Mouse (Mus musculus): ENCODE measurements around the gene Parp3. TPM values are rescaled to one million over a fixed set of nuclear protein-coding genes. Genes with fewer than 3 reads are reported as not detected.

The Parp3 gene
- 8.3 TPM for polyA plus RNA-seq (2015; fragmentation: Illumina TruSeq; extraction: RNeasy Lipid Tissue Mini Kit (QIAGEN cat#74804); ENCODE audit: insufficient read depth, low read depth, low replicate concordance)

DNA sequence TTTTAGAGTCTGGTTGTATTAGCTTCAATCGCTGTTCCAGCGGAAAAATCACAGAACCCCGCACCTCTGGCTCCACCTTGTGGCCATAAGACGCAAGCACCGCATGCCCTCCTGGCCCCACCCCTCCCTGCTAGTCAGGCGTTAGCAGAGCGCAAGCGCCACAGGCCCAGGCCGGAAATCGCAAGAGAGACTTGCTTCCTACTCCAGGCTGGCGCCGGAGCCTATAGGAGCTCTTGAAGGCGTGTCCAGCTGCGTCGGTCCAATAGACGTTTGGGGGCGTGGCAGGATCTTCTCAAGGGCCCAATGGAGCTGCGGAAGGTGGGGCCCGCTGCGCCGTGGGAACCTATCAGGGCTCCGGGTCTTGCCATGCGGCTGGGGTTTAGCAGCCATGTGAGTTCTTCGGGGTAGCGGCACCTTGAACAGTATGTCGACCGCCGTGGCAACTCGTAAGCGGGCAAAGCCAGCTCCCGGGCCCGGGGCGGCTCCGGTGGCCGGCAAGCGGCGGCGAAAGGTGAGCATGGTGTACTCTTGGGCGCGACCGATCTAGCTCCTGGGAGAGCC, at the start of gene Parp3:
Gene Parp3, minus strand, starts transcription at position 26 of the 561 bp plus-strand sequence.

DNA sequence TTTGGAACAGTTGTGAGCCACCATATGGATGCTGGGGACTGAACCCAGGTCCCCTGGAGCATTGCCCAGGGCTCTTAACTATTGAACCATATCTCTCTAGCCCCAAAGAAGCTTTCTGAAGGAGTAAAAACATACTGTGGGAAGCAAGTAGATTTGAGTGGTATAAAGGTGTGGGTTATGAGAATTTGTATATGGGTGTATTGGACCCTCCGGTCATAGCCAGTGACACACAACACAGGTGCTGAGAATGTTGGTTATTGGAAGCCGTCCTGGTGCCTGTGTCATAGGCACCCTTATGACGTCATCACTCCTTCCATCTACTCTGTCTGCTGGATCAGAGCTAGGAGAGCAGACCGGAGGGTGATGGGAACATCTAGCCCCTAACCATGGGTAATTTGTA, 37.5 kb upstream of the Parp3 start, which contains the start of gene Iqcf5:
Gene Iqcf5, plus strand, starts transcription at position 301 of the 400 bp plus-strand sequence.

DNA sequence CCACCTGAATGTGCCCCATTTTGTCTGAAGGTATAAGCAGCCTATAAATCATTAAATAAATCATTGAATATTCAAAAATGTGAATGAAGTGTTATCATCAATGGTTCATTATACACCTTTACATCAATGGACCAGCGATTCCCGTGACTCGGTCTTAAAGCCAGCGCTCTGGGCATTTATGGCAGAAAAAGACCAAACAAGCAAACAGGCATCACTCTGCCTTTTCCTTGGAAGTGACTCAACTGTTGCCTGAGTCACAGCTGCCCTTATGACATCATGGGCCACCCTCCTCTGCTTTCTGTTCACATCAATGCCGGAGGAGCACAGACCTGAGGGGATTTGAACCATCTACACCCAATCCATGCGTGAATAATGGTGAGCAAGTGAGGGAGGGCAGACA, 22.9 kb upstream of the Parp3 start, which contains the start of gene Iqcf1:
Gene Iqcf1, plus strand, starts transcription at position 301 of the 400 bp plus-strand sequence.

DNA sequence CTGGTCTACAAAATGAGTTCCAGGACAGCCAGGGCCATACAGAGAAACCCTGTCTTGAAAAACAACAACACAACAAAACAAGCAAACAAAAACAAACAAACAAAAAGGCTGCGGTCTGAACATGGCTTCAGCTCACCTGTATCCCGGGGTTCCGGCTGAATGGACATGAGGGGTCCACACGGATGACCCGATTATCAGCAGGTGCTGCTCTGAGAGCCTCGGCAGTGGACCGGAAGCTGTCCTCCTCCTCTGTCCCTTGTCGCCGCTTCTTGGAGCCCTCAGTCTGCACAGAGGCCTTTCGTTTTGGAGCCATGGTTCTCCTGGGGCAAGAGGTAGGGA, 1.1 kb downstream of the Parp3 start, which contains the start of gene Rrp9:
Gene Rrp9, plus strand, starts transcription at position 301 of the 339 bp plus-strand sequence.

DNA sequence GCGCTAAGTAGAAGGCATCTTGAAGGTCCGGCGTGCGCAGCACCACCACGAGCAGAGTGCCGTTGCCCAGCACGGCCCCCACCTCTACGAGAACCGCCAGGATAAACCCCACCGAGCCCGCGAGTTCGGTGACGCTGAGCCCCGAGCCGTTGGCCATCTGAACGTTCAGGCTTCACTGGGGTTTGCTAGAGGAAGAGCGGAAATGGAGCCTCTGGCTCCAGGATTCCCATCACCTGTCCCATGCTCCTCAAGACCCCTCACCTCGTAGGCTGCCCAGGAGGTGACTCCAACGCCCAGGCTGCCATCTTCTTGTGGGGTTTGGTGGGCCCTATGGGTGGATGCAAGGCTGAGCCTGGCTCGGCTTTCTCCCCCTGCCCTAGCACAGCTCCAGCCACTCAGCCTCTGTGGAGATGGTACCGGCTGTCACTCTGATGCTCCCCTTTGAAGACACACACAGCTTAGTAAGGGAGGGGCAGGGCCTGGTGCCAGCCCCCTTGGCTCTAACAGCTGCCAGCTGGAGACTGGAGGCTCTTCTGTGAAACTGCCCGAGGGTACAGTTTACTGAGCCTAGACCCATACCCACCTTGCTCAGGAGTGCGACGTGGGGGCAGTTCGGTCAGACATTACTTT, 11.1 kb downstream of the Parp3 start, which contains the start of gene Gpr62:
Gene Gpr62, minus strand, starts transcription at position 368 of the 630 bp plus-strand sequence.

DNA sequence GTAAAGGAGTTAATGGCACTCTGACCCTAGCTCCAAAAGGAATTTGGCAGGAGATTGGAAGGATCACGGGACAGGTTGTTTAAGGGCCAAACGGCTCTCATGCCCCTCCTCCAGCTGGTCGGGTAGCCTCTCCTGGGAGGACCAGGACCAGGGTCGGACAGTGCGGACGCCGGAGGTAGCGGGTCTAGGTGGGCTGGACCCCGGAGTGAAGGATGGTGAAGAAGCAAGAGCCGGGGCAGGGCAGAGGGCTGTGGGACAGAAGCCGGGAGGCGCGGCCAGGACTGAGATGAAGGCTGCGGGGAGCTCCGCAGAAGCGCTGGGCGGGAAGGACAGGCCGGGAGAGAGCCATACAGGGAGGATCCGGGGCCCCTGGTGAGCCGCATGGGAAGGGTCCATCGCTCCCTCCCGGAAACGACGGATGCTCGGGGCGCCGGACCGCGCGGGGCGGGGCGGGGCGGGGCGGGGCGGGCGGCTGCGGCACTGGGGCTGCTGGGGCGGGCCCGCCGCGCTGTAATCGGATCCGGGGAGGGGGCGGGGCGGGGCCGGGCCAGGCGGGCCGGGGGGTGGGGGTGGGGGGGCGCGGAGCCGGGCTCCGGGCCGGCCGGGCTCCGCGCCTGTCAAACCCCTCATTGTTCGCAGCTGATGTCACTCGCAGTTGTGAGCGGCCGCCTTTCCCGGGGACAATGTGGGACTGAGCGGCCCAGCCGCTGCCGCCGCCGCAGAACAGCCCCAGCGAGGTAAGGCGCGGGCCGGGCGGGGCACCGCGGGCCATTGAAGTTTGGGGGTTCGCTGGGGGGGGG, 23.3 kb downstream of the Parp3 start, which contains the start of gene Pcbp4:
Gene Pcbp4, plus strand, starts transcription at position 21 of the 800 bp plus-strand sequence.

DNA sequence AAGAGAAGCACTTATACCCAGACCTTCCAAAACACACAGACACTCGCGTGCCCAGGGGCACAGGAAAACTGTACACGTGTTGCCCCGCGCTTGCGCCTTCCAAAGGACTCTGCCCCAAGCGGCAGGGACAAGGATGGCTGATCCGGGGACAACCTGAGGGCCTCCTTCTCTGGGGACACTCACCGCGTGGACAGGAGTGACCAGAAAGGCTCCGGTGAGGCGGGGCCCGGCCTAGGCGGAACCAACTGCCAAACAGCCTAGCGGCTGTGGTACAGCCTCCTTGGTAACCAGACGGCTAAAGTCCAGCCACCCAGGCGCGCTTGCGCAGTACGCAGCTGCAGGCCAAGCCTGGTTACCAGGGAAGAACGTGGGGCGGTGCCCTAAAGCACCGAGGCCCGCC, 29.4 kb downstream of the Parp3 start, which contains the start of the genes Abhd14b and Abhd14a:
Gene Abhd14b, plus strand, starts transcription at position 112 of the 400 bp plus-strand sequence.
Gene Abhd14a, minus strand, starts transcription at position 331 of the 400 bp plus-strand sequence.

DNA sequence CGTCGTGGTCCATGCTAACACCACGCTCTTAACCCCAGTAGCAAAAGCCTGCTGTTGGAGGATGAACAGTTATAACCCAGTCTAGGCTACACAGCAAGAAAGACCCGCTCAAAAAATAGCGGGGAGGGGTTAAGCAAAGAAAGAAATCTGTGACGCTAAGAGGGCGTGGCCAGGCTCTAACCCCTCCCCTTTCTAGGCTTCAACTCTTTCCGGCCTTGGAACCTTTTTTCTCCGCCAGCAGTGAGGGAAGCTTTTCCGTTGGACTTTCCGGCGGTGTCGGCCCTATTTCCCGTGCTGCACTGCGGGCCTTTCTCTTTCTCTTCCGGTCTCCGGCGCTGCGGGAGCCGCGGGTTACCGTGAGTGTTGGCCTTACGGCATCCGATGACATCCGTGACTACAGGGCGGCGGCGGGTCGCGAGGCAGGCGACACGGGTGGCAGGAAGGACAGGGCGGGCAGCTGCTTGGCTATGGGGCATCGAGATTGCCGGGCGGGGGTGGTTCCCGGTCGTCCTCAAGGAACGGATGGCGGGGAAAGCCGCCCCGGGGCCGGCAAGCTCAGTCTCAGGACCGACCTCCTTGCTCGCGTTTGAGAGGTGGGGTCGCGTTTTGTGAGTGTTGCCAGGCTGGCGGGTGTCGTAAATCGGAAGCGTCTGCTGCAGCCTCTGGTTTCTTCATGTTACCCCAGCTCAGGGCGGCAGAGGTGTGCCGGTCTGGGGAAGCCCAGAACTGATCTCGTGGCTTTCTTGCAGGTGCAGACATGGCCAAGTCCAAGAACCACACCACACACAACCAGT, 47.3 kb downstream of the Parp3 start, which contains the start of gene Rpl29:
Gene Rpl29, plus strand, starts transcription at position 234 of the 794 bp plus-strand sequence.

Other genes starting within 250 kb of the Parp3 start
- gene Alas1, start 228.3 kb downstream of the Parp3 start, polyA plus RNA-seq (2015; fragmentation: Illumina TruSeq; extraction: RNeasy Lipid Tissue Mini Kit (QIAGEN cat#74804); ENCODE audit: insufficient read depth, low read depth, low replicate concordance): 11.3 TPM
- gene Poc1a, start 195.9 kb downstream of the Parp3 start, polyA plus RNA-seq (2015; fragmentation: Illumina TruSeq; extraction: RNeasy Lipid Tissue Mini Kit (QIAGEN cat#74804); ENCODE audit: insufficient read depth, low read depth, low replicate concordance): 1.6 TPM
- 6.9 TPM for gene Dusp7, start 108.3 kb downstream of the Parp3 start, polyA plus RNA-seq (2015; fragmentation: Illumina TruSeq; extraction: RNeasy Lipid Tissue Mini Kit (QIAGEN cat#74804); ENCODE audit: insufficient read depth, low read depth, low replicate concordance)
- gene Rpl29, start 47.5 kb downstream of the Parp3 start, polyA plus RNA-seq (2015; fragmentation: Illumina TruSeq; extraction: RNeasy Lipid Tissue Mini Kit (QIAGEN cat#74804); ENCODE audit: insufficient read depth, low read depth, low replicate concordance): 331 TPM
- 5.6 TPM for gene Acy1, start 38.6 kb downstream of the Parp3 start, polyA plus RNA-seq (2015; fragmentation: Illumina TruSeq; extraction: RNeasy Lipid Tissue Mini Kit (QIAGEN cat#74804); ENCODE audit: insufficient read depth, low read depth, low replicate concordance)
- gene Abhd14b, start 29.5 kb downstream of the Parp3 start, polyA plus RNA-seq (2015; fragmentation: Illumina TruSeq; extraction: RNeasy Lipid Tissue Mini Kit (QIAGEN cat#74804); ENCODE audit: insufficient read depth, low read depth, low replicate concordance): 17.9 TPM
- 9.6 TPM for gene Abhd14a, start 29.3 kb downstream of the Parp3 start, polyA plus RNA-seq (2015; fragmentation: Illumina TruSeq; extraction: RNeasy Lipid Tissue Mini Kit (QIAGEN cat#74804); ENCODE audit: insufficient read depth, low read depth, low replicate concordance)
- gene Pcbp4, start 23.7 kb downstream of the Parp3 start, polyA plus RNA-seq (2015; fragmentation: Illumina TruSeq; extraction: RNeasy Lipid Tissue Mini Kit (QIAGEN cat#74804); ENCODE audit: insufficient read depth, low read depth, low replicate concordance): 18.9 TPM
- gene Gpr62, start 11.0 kb downstream of the Parp3 start, polyA plus RNA-seq (2015; fragmentation: Illumina TruSeq; extraction: RNeasy Lipid Tissue Mini Kit (QIAGEN cat#74804); ENCODE audit: insufficient read depth, low read depth, low replicate concordance): not detected
- 9.6 TPM for gene Rrp9, start 986 bp downstream of the Parp3 start, polyA plus RNA-seq (2015; fragmentation: Illumina TruSeq; extraction: RNeasy Lipid Tissue Mini Kit (QIAGEN cat#74804); ENCODE audit: insufficient read depth, low read depth, low replicate concordance)
- not detected for gene Iqcf1, start 23.0 kb upstream of the Parp3 start, polyA plus RNA-seq (2015; fragmentation: Illumina TruSeq; extraction: RNeasy Lipid Tissue Mini Kit (QIAGEN cat#74804); ENCODE audit: insufficient read depth, low read depth, low replicate concordance)
- gene Iqcf5, start 37.6 kb upstream of the Parp3 start, polyA plus RNA-seq (2015; fragmentation: Illumina TruSeq; extraction: RNeasy Lipid Tissue Mini Kit (QIAGEN cat#74804); ENCODE audit: insufficient read depth, low read depth, low replicate concordance): not detected
- not detected for gene Iqcf3, start 84.7 kb upstream of the Parp3 start, polyA plus RNA-seq (2015; fragmentation: Illumina TruSeq; extraction: RNeasy Lipid Tissue Mini Kit (QIAGEN cat#74804); ENCODE audit: insufficient read depth, low read depth, low replicate concordance)
- not detected for gene Iqcf4, start 94.0 kb upstream of the Parp3 start, polyA plus RNA-seq (2015; fragmentation: Illumina TruSeq; extraction: RNeasy Lipid Tissue Mini Kit (QIAGEN cat#74804); ENCODE audit: insufficient read depth, low read depth, low replicate concordance)
- gene Iqcf6, start 149.6 kb upstream of the Parp3 start, polyA plus RNA-seq (2015; fragmentation: Illumina TruSeq; extraction: RNeasy Lipid Tissue Mini Kit (QIAGEN cat#74804); ENCODE audit: insufficient read depth, low read depth, low replicate concordance): not detected
- not detected for gene Grm2, start 179.1 kb upstream of the Parp3 start, polyA plus RNA-seq (2015; fragmentation: Illumina TruSeq; extraction: RNeasy Lipid Tissue Mini Kit (QIAGEN cat#74804); ENCODE audit: insufficient read depth, low read depth, low replicate concordance)
- 18.5 TPM for gene Tex264, start 209.0 kb upstream of the Parp3 start, polyA plus RNA-seq (2015; fragmentation: Illumina TruSeq; extraction: RNeasy Lipid Tissue Mini Kit (QIAGEN cat#74804); ENCODE audit: insufficient read depth, low read depth, low replicate concordance)